Mouse (Mus musculus): ENCODE measurements at regions not wholly inside any gene's neighbourhood (a gene's known extent, or its start where the extent isn't known, plus 50 kb on each side); places are given as distances from the start of the nearest gene placed in this dataset.
A peak's percentile ranks its signal among the peaks of the same experiment; 100 is the strongest.
"Not testable (repeated sequence)": the region's sequence is repeated elsewhere in the genome, so short reads cannot be mapped to it uniquely, and the experiment has no call there.

- not testable (repeated sequence) for H3K27ac ChIP-seq (ENCODE audit: low read depth, low read length)
- WGBS: 93% methylated on average over 11 of the region's 11 CpGs
Observed at GRCm38 (mm10) chr5:3141841-3142240, 199.4 kb upstream of the Cdk6 start.

GRCm38 (mm10) chr5:3146544-3147295 is 194.6 kb upstream of the Cdk6 start:
- not testable (repeated sequence) for H3K9ac ChIP-seq (ENCODE audit: low read depth, low read length); H3K4me1 ChIP-seq (replicated peaks; ENCODE audit: control insufficient read depth, insufficient read depth, low read length); H3K27me3 ChIP-seq (ENCODE audit: control insufficient read depth, insufficient read depth, low read length); H3K27ac ChIP-seq (ENCODE audit: low read depth, low read length); H3K4me2 ChIP-seq (replicated peaks; ENCODE audit: low read depth, low read length); H3K4me3 ChIP-seq (ENCODE audit: low read depth, low read length); H3K36me3 ChIP-seq (ENCODE audit: control insufficient read depth, insufficient read depth, low read length); H3K9me3 ChIP-seq (ENCODE audit: control insufficient read depth, low read length)
- DNase-seq (ENCODE audit: low spot score): peak; percentile 46
- ATAC-seq (ENCODE audit: low FRiP score): peak; percentile 67; the same call in 1 of the 2 replicates
- 45% methylated on average over 8 of the region's 11 CpGs for WGBS

More at GRCm38 (mm10) chr5:3141841-3142240, 199.4 kb upstream of the Cdk6 start:
- not testable (repeated sequence) for DNase-seq (ENCODE audit: low spot score); H3K9ac ChIP-seq (ENCODE audit: low read depth, low read length); H3K9me3 ChIP-seq (ENCODE audit: control insufficient read depth, low read length); H3K4me3 ChIP-seq (ENCODE audit: low read depth, low read length); H3K27me3 ChIP-seq (ENCODE audit: control insufficient read depth, insufficient read depth, low read length); H3K4me1 ChIP-seq (replicated peaks; ENCODE audit: control insufficient read depth, insufficient read depth, low read length); H3K4me2 ChIP-seq (replicated peaks; ENCODE audit: low read depth, low read length); ATAC-seq (ENCODE audit: low FRiP score); H3K36me3 ChIP-seq (ENCODE audit: control insufficient read depth, insufficient read depth, low read length)

- not testable (repeated sequence) for H3K4me3 ChIP-seq (ENCODE audit: low read depth, low read length); H3K27me3 ChIP-seq (ENCODE audit: control insufficient read depth, insufficient read depth, low read length); H3K9me3 ChIP-seq (ENCODE audit: control insufficient read depth, low read length); H3K27ac ChIP-seq (ENCODE audit: low read depth, low read length); H3K9ac ChIP-seq (ENCODE audit: low read depth, low read length); H3K4me1 ChIP-seq (replicated peaks; ENCODE audit: control insufficient read depth, insufficient read depth, low read length); ATAC-seq (ENCODE audit: low FRiP score); H3K4me2 ChIP-seq (replicated peaks; ENCODE audit: low read depth, low read length); H3K36me3 ChIP-seq (ENCODE audit: control insufficient read depth, insufficient read depth, low read length)
- peak; percentile 19 for DNase-seq (ENCODE audit: low spot score)
- WGBS: 20% methylated on average over 5 of the region's 5 CpGs
Observed at GRCm38 (mm10) chr5:3149886-3150285, 191.4 kb upstream of the Cdk6 start.

- H3K9ac ChIP-seq (ENCODE audit: low read depth, low read length); H3K9me3 ChIP-seq (ENCODE audit: control insufficient read depth, low read length); H3K4me2 ChIP-seq (replicated peaks; ENCODE audit: low read depth, low read length); H3K36me3 ChIP-seq (ENCODE audit: control insufficient read depth, insufficient read depth, low read length); ATAC-seq (ENCODE audit: low FRiP score); H3K27ac ChIP-seq (ENCODE audit: low read depth, low read length); H3K27me3 ChIP-seq (ENCODE audit: control insufficient read depth, insufficient read depth, low read length); DNase-seq (ENCODE audit: low spot score); H3K4me3 ChIP-seq (ENCODE audit: low read depth, low read length); H3K4me1 ChIP-seq (replicated peaks; ENCODE audit: control insufficient read depth, insufficient read depth, low read length): not testable (repeated sequence)
- WGBS: 45% methylated on average over 4 of the region's 4 CpGs
Observed at GRCm38 (mm10) chr5:3150766-3151165, 190.5 kb upstream of the Cdk6 start.

- H3K36me3 ChIP-seq (ENCODE audit: control insufficient read depth, insufficient read depth, low read length); H3K9me3 ChIP-seq (ENCODE audit: control insufficient read depth, low read length); H3K4me3 ChIP-seq (ENCODE audit: low read depth, low read length); H3K27ac ChIP-seq (ENCODE audit: low read depth, low read length); H3K9ac ChIP-seq (ENCODE audit: low read depth, low read length); H3K4me1 ChIP-seq (replicated peaks; ENCODE audit: control insufficient read depth, insufficient read depth, low read length); H3K27me3 ChIP-seq (ENCODE audit: control insufficient read depth, insufficient read depth, low read length): not testable (repeated sequence)
- DNase-seq (ENCODE audit: low spot score) (peak; percentile 33), ATAC-seq (ENCODE audit: low FRiP score) (peak; percentile 29)
- H3K4me2 ChIP-seq (replicated peaks; ENCODE audit: low read depth, low read length): peak overlapping the region; percentile 38
- WGBS: 3% methylated on average over 12 of the region's 12 CpGs
Observed at GRCm38 (mm10) chr5:3151534-3152148, 189.6 kb upstream of the Cdk6 start.

GRCm38 (mm10) chr5:3152149-3152865 is 189.0 kb upstream of the Cdk6 start:
- not testable (repeated sequence) for H3K9me3 ChIP-seq (ENCODE audit: control insufficient read depth, low read length); H3K36me3 ChIP-seq (ENCODE audit: control insufficient read depth, insufficient read depth, low read length); H3K27ac ChIP-seq (ENCODE audit: low read depth, low read length); H3K4me1 ChIP-seq (replicated peaks; ENCODE audit: control insufficient read depth, insufficient read depth, low read length); H3K27me3 ChIP-seq (ENCODE audit: control insufficient read depth, insufficient read depth, low read length)
- Histone ChIP-seq H3K4me3 (ENCODE audit: low read depth, low read length) (peak overlapping the region; percentile 12; the same call in 1 of the 2 replicates), H3K4me2 (replicated peaks; ENCODE audit: low read depth, low read length) (peak overlapping the region; percentile 38), H3K9ac (ENCODE audit: low read depth, low read length) (0 out of 2 replicates have a peak overlapping the region, but pooled peaks have one; percentile 28)
- WGBS: 24% methylated on average over 26 of the region's 26 CpGs
- DNase-seq (ENCODE audit: low spot score) (peak; percentile 49), ATAC-seq (ENCODE audit: low FRiP score) (peak; percentile 82)

- not testable (repeated sequence) for H3K4me2 ChIP-seq (replicated peaks; ENCODE audit: low read depth, low read length); H3K4me1 ChIP-seq (replicated peaks; ENCODE audit: control insufficient read depth, insufficient read depth, low read length); H3K27me3 ChIP-seq (ENCODE audit: control insufficient read depth, insufficient read depth, low read length); DNase-seq (ENCODE audit: low spot score); H3K9me3 ChIP-seq (ENCODE audit: control insufficient read depth, low read length); H3K27ac ChIP-seq (ENCODE audit: low read depth, low read length); H3K4me3 ChIP-seq (ENCODE audit: low read depth, low read length); ATAC-seq (ENCODE audit: low FRiP score); H3K36me3 ChIP-seq (ENCODE audit: control insufficient read depth, insufficient read depth, low read length); H3K9ac ChIP-seq (ENCODE audit: low read depth, low read length)
- 94% methylated on average over 2 of the region's 2 CpGs for WGBS
Observed at GRCm38 (mm10) chr5:3165511-3165910, 175.8 kb upstream of the Cdk6 start.

- H3K27me3 ChIP-seq (ENCODE audit: control insufficient read depth, insufficient read depth, low read length); H3K27ac ChIP-seq (ENCODE audit: low read depth, low read length); ATAC-seq (ENCODE audit: low FRiP score); H3K9me3 ChIP-seq (ENCODE audit: control insufficient read depth, low read length); H3K36me3 ChIP-seq (ENCODE audit: control insufficient read depth, insufficient read depth, low read length); DNase-seq (ENCODE audit: low spot score); H3K4me3 ChIP-seq (ENCODE audit: low read depth, low read length); H3K9ac ChIP-seq (ENCODE audit: low read depth, low read length); H3K4me1 ChIP-seq (replicated peaks; ENCODE audit: control insufficient read depth, insufficient read depth, low read length); H3K4me2 ChIP-seq (replicated peaks; ENCODE audit: low read depth, low read length): not testable (repeated sequence)
- 84% methylated on average over 2 of the region's 2 CpGs for WGBS
Observed at GRCm38 (mm10) chr5:3166496-3166895, 174.8 kb upstream of the Cdk6 start.
